Mouse (Mus musculus): ENCODE results near the gene Asb4. TPM values are rescaled to one million over a fixed set of nuclear protein-coding genes. Genes with fewer than 3 reads are reported as not detected.

Gene Asb4
- polyA plus RNA-seq, 2 experiments, result 4.0 to 6.1 TPM

- no peak overlapping the region for H3K27ac ChIP-seq
- ATAC-seq (ENCODE audit: insufficient read depth), result no peak
- H3K9me3 ChIP-seq (ENCODE audit: control insufficient read depth, low read length), result no peaks in the 10 kb centered on the region
- H3K4me3 ChIP-seq (ENCODE audit: insufficient read depth in 1 of 2, low read depth in 2 of 2, low read length in 2 of 2), result no peak overlapping the region
- H3K4me1 ChIP-seq (replicated peaks; ENCODE audit: control insufficient read depth in 2 of 2, insufficient read depth in 2 of 2, low read length in 1 of 2), result no peaks in the 10 kb centered on the region
- H3K9ac ChIP-seq (replicated peaks), result no peak overlapping the region
- 54% methylated on average over 6 of the region's 6 CpGs for WGBS (ENCODE audit: insufficient replicate concordance)
- H3K27me3 ChIP-seq (ENCODE audit: control insufficient read depth, insufficient read depth, low read length), result no peaks in the 10 kb centered on the region
- no peak overlapping the region for H3K4me2 ChIP-seq (ENCODE audit: low read depth)
- DNase-seq (ENCODE audit: low read depth in 3 of 3, low spot score in 3 of 3), result no peak
- TF ChIP-seq CTCF (IDR thresholded peaks at IDR 0.05; ENCODE audit: low read depth) (no peak), EP300 (IDR thresholded peaks at IDR 0.05; ENCODE audit: low read depth) (no peak)
- no peaks in the 10 kb centered on the region for H3K36me3 ChIP-seq (replicated peaks; ENCODE audit: control insufficient read depth, insufficient read depth, low read depth)
Observed at GRCm38 (mm10) chr6:5344255-5344654, 38.9 kb upstream of the Asb4 start.

GRCm38 (mm10) chr6:5357873-5358272 lies 25.3 kb upstream of the Asb4 start:
- Histone ChIP-seq H3K4me3 (ENCODE audit: insufficient read depth in 1 of 2, low read depth in 2 of 2, low read length in 2 of 2) (no peak overlapping the region), H3K9ac (replicated peaks) (no peak overlapping the region), H3K27me3 (ENCODE audit: control insufficient read depth, insufficient read depth, low read length) (no peaks in the 10 kb centered on the region), H3K36me3 (replicated peaks; ENCODE audit: control insufficient read depth, insufficient read depth, low read depth) (no peaks in the 10 kb centered on the region), H3K9me3 (ENCODE audit: control insufficient read depth, low read length) (no peaks in the 10 kb centered on the region), H3K4me2 (ENCODE audit: low read depth) (no peak overlapping the region), H3K27ac (no peak overlapping the region), H3K4me1 (replicated peaks; ENCODE audit: control insufficient read depth in 2 of 2, insufficient read depth in 2 of 2, low read length in 1 of 2) (peaks cover 0 to 6% of the 10 kb centered on the region in 2 experiments; a peak in 2 of 4 replicates)
- ATAC-seq (ENCODE audit: insufficient read depth) (no peak), DNase-seq (ENCODE audit: low read depth in 3 of 3, low spot score in 3 of 3) (no peak)
- TF ChIP-seq EP300 (IDR thresholded peaks at IDR 0.05; ENCODE audit: low read depth) (no peak), CTCF (IDR thresholded peaks at IDR 0.05; ENCODE audit: low read depth) (no peak)

DNA sequence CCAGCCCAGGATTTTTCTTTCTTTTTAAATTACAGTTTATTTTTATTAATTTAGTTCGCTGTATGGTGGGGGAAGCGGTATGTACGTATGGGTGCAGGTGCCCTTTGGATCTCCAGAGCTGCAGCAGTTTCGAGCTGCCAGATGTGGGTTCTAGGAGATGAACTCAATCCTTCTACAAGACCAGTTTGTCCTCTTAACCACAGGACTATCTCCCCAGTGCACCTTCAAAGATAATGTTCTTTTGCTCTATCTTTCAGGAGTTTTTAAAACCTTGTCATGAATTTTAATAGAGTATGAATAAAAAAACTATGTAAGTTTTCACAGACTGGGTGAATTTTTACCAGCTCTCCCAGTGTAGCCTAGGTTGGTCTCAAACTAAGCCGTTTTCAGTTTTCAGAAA lies 22.8 kb upstream of the Asb4 start:
- H3K27me3 ChIP-seq (ENCODE audit: control insufficient read depth, insufficient read depth, low read length), result no peaks in the 10 kb centered on the region
- 33% methylated on average over 5 of the region's 5 CpGs for WGBS (ENCODE audit: insufficient replicate concordance)
- DNase-seq (ENCODE audit: low read depth in 3 of 3, low spot score in 3 of 3), result peak; percentile 24 to 35 (median 28)
- peaks cover 0 to 6% of the 10 kb centered on the region in 2 experiments; a peak in 2 of 4 replicates for H3K4me1 ChIP-seq (replicated peaks; ENCODE audit: control insufficient read depth in 2 of 2, insufficient read depth in 2 of 2, low read length in 1 of 2)
- H3K4me3 ChIP-seq (ENCODE audit: insufficient read depth in 1 of 2, low read depth in 2 of 2, low read length in 2 of 2), result no peak overlapping the region
- H3K9ac ChIP-seq (replicated peaks), result no peak overlapping the region
- TF ChIP-seq CTCF (IDR thresholded peaks at IDR 0.05; ENCODE audit: low read depth) (no peak), EP300 (IDR thresholded peaks at IDR 0.05; ENCODE audit: low read depth) (peak; percentile 66)
- H3K9me3 ChIP-seq (ENCODE audit: control insufficient read depth, low read length), result no peaks in the 10 kb centered on the region
- peak; percentile 78 for ATAC-seq (ENCODE audit: insufficient read depth)
- H3K36me3 ChIP-seq (replicated peaks; ENCODE audit: control insufficient read depth, insufficient read depth, low read depth), result no peaks in the 10 kb centered on the region
- no peak overlapping the region for H3K27ac ChIP-seq
- 0 out of 2 replicates have a peak overlapping the region, but pooled peaks have one; percentile 15 for H3K4me2 ChIP-seq (ENCODE audit: low read depth)

- Histone ChIP-seq H3K9ac (replicated peaks) (no peak overlapping the region), H3K36me3 (replicated peaks; ENCODE audit: control insufficient read depth, insufficient read depth, low read depth) (no peaks in the 10 kb centered on the region), H3K4me2 (ENCODE audit: low read depth) (no peak overlapping the region), H3K4me1 (replicated peaks; ENCODE audit: control insufficient read depth in 2 of 2, insufficient read depth in 2 of 2, low read length in 1 of 2) (peaks cover 0 to 8% of the 10 kb centered on the region in 2 experiments; a peak in 2 of 4 replicates), H3K27ac (no peak overlapping the region), H3K4me3 (ENCODE audit: insufficient read depth in 1 of 2, low read depth in 2 of 2, low read length in 2 of 2) (no peak overlapping the region), H3K9me3 (ENCODE audit: control insufficient read depth, low read length) (no peaks in the 10 kb centered on the region), H3K27me3 (ENCODE audit: control insufficient read depth, insufficient read depth, low read length) (no peaks in the 10 kb centered on the region)
- no peak for TF ChIP-seq CTCF (IDR thresholded peaks at IDR 0.05; ENCODE audit: low read depth)
- no peak for TF ChIP-seq EP300 (IDR thresholded peaks at IDR 0.05; ENCODE audit: low read depth)
- ATAC-seq (ENCODE audit: insufficient read depth) (no peak), DNase-seq (ENCODE audit: low read depth in 3 of 3, low spot score in 3 of 3) (no peak)
- WGBS (ENCODE audit: insufficient replicate concordance), result 74% methylated on average over 6 of the region's 6 CpGs
Observed at GRCm38 (mm10) chr6:5361987-5362386, 21.2 kb upstream of the Asb4 start.

DNA sequence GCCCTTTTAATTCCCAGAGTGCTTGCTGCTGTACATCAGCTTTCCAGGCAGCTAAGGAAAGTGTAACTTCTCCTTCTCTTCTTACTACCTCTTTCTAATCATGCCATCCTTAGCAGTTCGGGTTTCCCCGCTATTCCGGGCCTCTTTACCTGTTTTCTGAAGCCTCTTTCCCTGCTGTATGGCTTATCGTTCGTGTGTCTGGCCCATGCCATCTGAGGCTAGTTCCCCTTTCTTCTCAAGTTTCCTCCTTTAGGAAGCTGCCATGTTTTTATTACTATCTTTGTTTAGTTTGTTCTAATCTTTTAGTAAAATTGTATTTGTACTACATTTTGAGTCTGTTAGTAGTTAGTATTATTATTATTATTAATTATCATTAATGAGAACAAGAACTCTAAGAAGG lies 17.3 kb upstream of the Asb4 start:
- no peak overlapping the region for H3K9ac ChIP-seq (replicated peaks)
- no peak overlapping the region for H3K27ac ChIP-seq
- H3K36me3 ChIP-seq (replicated peaks; ENCODE audit: control insufficient read depth, insufficient read depth, low read depth), result no peaks in the 10 kb centered on the region
- TF ChIP-seq EP300 (IDR thresholded peaks at IDR 0.05; ENCODE audit: low read depth) (no peak), CTCF (IDR thresholded peaks at IDR 0.05; ENCODE audit: low read depth) (no peak)
- no peak overlapping the region for H3K4me3 ChIP-seq (ENCODE audit: insufficient read depth in 1 of 2, low read depth in 2 of 2, low read length in 2 of 2)
- WGBS (ENCODE audit: insufficient replicate concordance), result 41% methylated on average over 5 of the region's 5 CpGs
- H3K4me2 ChIP-seq (ENCODE audit: low read depth), result no peak overlapping the region
- ATAC-seq (ENCODE audit: insufficient read depth) (no peak), DNase-seq (ENCODE audit: low read depth in 3 of 3, low spot score in 3 of 3) (no peak)
- peaks cover 0 to 4% of the 10 kb centered on the region in 2 experiments; a peak in 2 of 4 replicates for H3K4me1 ChIP-seq (replicated peaks; ENCODE audit: control insufficient read depth in 2 of 2, insufficient read depth in 2 of 2, low read length in 1 of 2)
- no peaks in the 10 kb centered on the region for H3K9me3 ChIP-seq (ENCODE audit: control insufficient read depth, low read length)
- H3K27me3 ChIP-seq (ENCODE audit: control insufficient read depth, insufficient read depth, low read length), result no peaks in the 10 kb centered on the region

Measured in liver, embryonic 14.5 days (tissue).